Mouse (Mus musculus) liver, embryonic 12.5 days (tissue): ENCODE measurements at regions not wholly inside any gene's neighbourhood (a gene's known extent, or its start where the extent isn't known, plus 50 kb on each side); places are given as distances from the start of the nearest gene placed in this dataset.

Experiments
- ATAC-seq: fragments of 200-750 bp; cut with Nextera tagmentation; 2 replicates; pipeline ENCODE4 v1.8.0; 2017; ENCODE audit warnings: moderate number of reproducible peaks, mild to moderate bottlenecking, moderate library complexity
- H3K27ac ChIP-seq: fragments of 300-500 bp; sonication (generic); 2 replicates; pipeline ENCODE4 v1.5.1; 2016; ENCODE audit warnings: mild to moderate bottlenecking
- H3K27me3 ChIP-seq: fragments of 300-500 bp; sonication (generic); replicated peaks from 2 replicates; pipeline ENCODE4 v1.6.1; 2016; ENCODE audit warnings: mild to moderate bottlenecking, moderate library complexity
- H3K36me3 ChIP-seq: fragments of 300-500 bp; sonication (generic); 2 replicates; pipeline ENCODE4 v1.6.1; 2016; ENCODE audit warnings: mild to moderate bottlenecking, moderate library complexity
- H3K4me1 ChIP-seq: fragments of 300-500 bp; sonication (generic); 2 replicates; pipeline ENCODE4 v1.6.1; 2016
- H3K4me2 ChIP-seq: fragments of 300-500 bp; sonication (generic); 2 replicates; pipeline ENCODE4 v1.6.1; 2016; ENCODE audit warnings: mild to moderate bottlenecking, moderate library complexity
- H3K4me3 ChIP-seq: fragments of 300-500 bp; sonication (generic); 2 replicates; pipeline ENCODE4 v1.5.1; 2016; ENCODE audit warnings: mild to moderate bottlenecking, moderate library complexity
- H3K9ac ChIP-seq: fragments of 300-500 bp; sonication (generic); 2 replicates; pipeline ENCODE4 v1.6.1; 2016; ENCODE audit warnings: mild to moderate bottlenecking, moderate library complexity
- H3K9me3 ChIP-seq: fragments of 300-500 bp; sonication (generic); replicated peaks from 2 replicates; pipeline ENCODE4 v1.6.1; 2016; ENCODE audit warnings: mild to moderate bottlenecking, moderate library complexity
- WGBS: fragments of 180-500 bp; shearing (Covaris S2); methylation state at CpG from one replicate; pipeline ENCODE4 v1.1.7; 2016; ENCODE audit not compliant: insufficient replicate concordance; 5-methylcytosine and 5-hydroxymethylcytosine counted together

- Histone ChIP-seq H3K36me3 (no peaks in the 10 kb centered on the region), H3K27ac (no peak overlapping the region), H3K4me3 (no peak overlapping the region), H3K4me2 (no peak overlapping the region), H3K9ac (no peak overlapping the region), H3K9me3 (no peaks in the 10 kb centered on the region), H3K27me3 (no peaks in the 10 kb centered on the region), H3K4me1 (0 out of 2 replicates have a peak, but pooled peaks cover 13% of the 10 kb centered on the region)
- no peak for ATAC-seq
- WGBS = 72% methylated on average over 2 of the region's 2 CpGs
Measured at GRCm38 (mm10) chr17:47162459-47162858, 152.1 kb upstream of the Ubr2 start.

- Histone ChIP-seq H3K4me1 (peaks cover 11% of the 10 kb centered on the region), H3K27me3 (no peaks in the 10 kb centered on the region), H3K9me3 (no peaks in the 10 kb centered on the region), H3K4me2 (no peak overlapping the region), H3K27ac (no peak overlapping the region), H3K4me3 (no peak overlapping the region), H3K36me3 (no peaks in the 10 kb centered on the region), H3K9ac (no peak overlapping the region)
- no peak for ATAC-seq
- WGBS = 54% methylated on average over 11 of the region's 11 CpGs
Measured at GRCm38 (mm10) chr17:47156237-47156636, 145.9 kb upstream of the Ubr2 start.

- H3K36me3 ChIP-seq = no peaks in the 10 kb centered on the region
- 42% methylated on average over 19 of the region's 20 CpGs for WGBS
- no peak for ATAC-seq
- H3K27me3 ChIP-seq = no peaks in the 10 kb centered on the region
- H3K4me2 ChIP-seq = peak overlapping the region; percentile 38
- peak overlapping the region; percentile 21; the same call in 1 of the 2 replicates for H3K4me3 ChIP-seq
- H3K27ac ChIP-seq = no peak overlapping the region
- peaks cover 34% of the 10 kb centered on the region for H3K4me1 ChIP-seq
- H3K9me3 ChIP-seq = no peaks in the 10 kb centered on the region
- H3K9ac ChIP-seq = peak overlapping the region; percentile 10; the same call in 1 of the 2 replicates
Measured at GRCm38 (mm10) chr17:47151557-47152278, 141.4 kb upstream of the Ubr2 start.

GRCm38 (mm10) chr17:47151193-47151556 lies 140.8 kb upstream of the Ubr2 start:
- peak overlapping the region; percentile 38 for H3K4me2 ChIP-seq
- peaks cover 34% of the 10 kb centered on the region for H3K4me1 ChIP-seq
- H3K9ac ChIP-seq = no peak overlapping the region
- no peaks in the 10 kb centered on the region for H3K27me3 ChIP-seq
- H3K27ac ChIP-seq = peak overlapping the region; percentile 36; the same call in 1 of the 2 replicates
- H3K9me3 ChIP-seq = no peaks in the 10 kb centered on the region
- no peak for ATAC-seq
- H3K36me3 ChIP-seq = no peaks in the 10 kb centered on the region
- H3K4me3 ChIP-seq = no peak overlapping the region
- 58% methylated on average over 5 of the region's 5 CpGs for WGBS

GRCm38 (mm10) chr17:47150636-47151035 lies 140.3 kb upstream of the Ubr2 start:
- no peaks in the 10 kb centered on the region for H3K36me3 ChIP-seq
- H3K27ac ChIP-seq = no peak overlapping the region
- H3K4me2 ChIP-seq = peak overlapping the region; percentile 38; the same call in 1 of the 2 replicates
- H3K4me3 ChIP-seq = no peak overlapping the region
- no peaks in the 10 kb centered on the region for H3K27me3 ChIP-seq
- peaks cover 34% of the 10 kb centered on the region for H3K4me1 ChIP-seq
- H3K9me3 ChIP-seq = no peaks in the 10 kb centered on the region
- no peak for ATAC-seq
- WGBS = 55% methylated on average over 6 of the region's 6 CpGs
- no peak overlapping the region for H3K9ac ChIP-seq

GRCm38 (mm10) chr17:47149662-47150061 lies 139.3 kb upstream of the Ubr2 start:
- no peak overlapping the region for H3K9ac ChIP-seq
- H3K36me3 ChIP-seq = no peaks in the 10 kb centered on the region
- no peaks in the 10 kb centered on the region for H3K27me3 ChIP-seq
- H3K27ac ChIP-seq = no peak overlapping the region
- no peak overlapping the region for H3K4me3 ChIP-seq
- no peak overlapping the region for H3K4me2 ChIP-seq
- 80% methylated on average over 13 of the region's 13 CpGs for WGBS
- peaks cover 34% of the 10 kb centered on the region for H3K4me1 ChIP-seq
- ATAC-seq = no peak
- H3K9me3 ChIP-seq = no peaks in the 10 kb centered on the region

GRCm38 (mm10) chr17:47149158-47149557 lies 138.8 kb upstream of the Ubr2 start:
- Histone ChIP-seq H3K4me2 (no peak overlapping the region), H3K9me3 (no peaks in the 10 kb centered on the region), H3K4me3 (no peak overlapping the region), H3K4me1 (peaks cover 34% of the 10 kb centered on the region), H3K36me3 (no peaks in the 10 kb centered on the region), H3K9ac (no peak overlapping the region), H3K27ac (no peak overlapping the region), H3K27me3 (no peaks in the 10 kb centered on the region)
- no peak for ATAC-seq
- WGBS = 80% methylated on average over 9 of the region's 9 CpGs

- ATAC-seq = no peak
- H3K9ac ChIP-seq = no peak overlapping the region
- no peak overlapping the region for H3K4me2 ChIP-seq
- H3K36me3 ChIP-seq = no peaks in the 10 kb centered on the region
- no peak overlapping the region for H3K4me3 ChIP-seq
- H3K27me3 ChIP-seq = peaks cover 9% of the 10 kb centered on the region
- peaks cover 32% of the 10 kb centered on the region for H3K4me1 ChIP-seq
- no peaks in the 10 kb centered on the region for H3K9me3 ChIP-seq
- no peak overlapping the region for H3K27ac ChIP-seq
- WGBS = 81% methylated on average over 4 of the region's 4 CpGs
Measured at GRCm38 (mm10) chr17:47146640-47147039, 136.3 kb upstream of the Ubr2 start.

- H3K27me3 ChIP-seq = peaks cover 19% of the 10 kb centered on the region
- no peaks in the 10 kb centered on the region for H3K36me3 ChIP-seq
- no peak overlapping the region for H3K9ac ChIP-seq
- 87% methylated on average over 16 of the region's 16 CpGs for WGBS
- H3K4me2 ChIP-seq = no peak overlapping the region
- H3K9me3 ChIP-seq = no peaks in the 10 kb centered on the region
- no peak overlapping the region for H3K27ac ChIP-seq
- H3K4me3 ChIP-seq = no peak overlapping the region
- peaks cover 21% of the 10 kb centered on the region for H3K4me1 ChIP-seq
- no peak for ATAC-seq
Measured at GRCm38 (mm10) chr17:47145590-47145989, 135.2 kb upstream of the Ubr2 start.

- no peak overlapping the region for H3K4me3 ChIP-seq
- 65% methylated on average over 9 of the region's 9 CpGs for WGBS
- H3K4me2 ChIP-seq = no peak overlapping the region
- no peak overlapping the region for H3K27ac ChIP-seq
- H3K9ac ChIP-seq = no peak overlapping the region
- peaks cover 17% of the 10 kb centered on the region for H3K4me1 ChIP-seq
- peaks cover 25% of the 10 kb centered on the region for H3K27me3 ChIP-seq
- H3K36me3 ChIP-seq = no peaks in the 10 kb centered on the region
- no peak for ATAC-seq
- no peaks in the 10 kb centered on the region for H3K9me3 ChIP-seq
Measured at GRCm38 (mm10) chr17:47144996-47145395, 134.6 kb upstream of the Ubr2 start.

GRCm38 (mm10) chr17:47144460-47144859 lies 134.1 kb upstream of the Ubr2 start:
- no peak overlapping the region for H3K4me2 ChIP-seq
- H3K36me3 ChIP-seq = no peaks in the 10 kb centered on the region
- no peaks in the 10 kb centered on the region for H3K9me3 ChIP-seq
- ATAC-seq = no peak
- peaks cover 31% of the 10 kb centered on the region for H3K27me3 ChIP-seq
- H3K4me1 ChIP-seq = peaks cover 20% of the 10 kb centered on the region
- no peak overlapping the region for H3K9ac ChIP-seq
- WGBS = 64% methylated on average over 7 of the region's 7 CpGs
- no peak overlapping the region for H3K4me3 ChIP-seq
- no peak overlapping the region for H3K27ac ChIP-seq

GRCm38 (mm10) chr17:47143898-47144297 lies 133.5 kb upstream of the Ubr2 start:
- no peaks in the 10 kb centered on the region for H3K36me3 ChIP-seq
- H3K4me2 ChIP-seq = no peak overlapping the region
- 72% methylated on average over 7 of the region's 7 CpGs for WGBS
- no peak overlapping the region for H3K9ac ChIP-seq
- no peak overlapping the region for H3K27ac ChIP-seq
- H3K4me1 ChIP-seq = peaks cover 24% of the 10 kb centered on the region
- H3K27me3 ChIP-seq = peaks cover 36% of the 10 kb centered on the region
- H3K4me3 ChIP-seq = no peak overlapping the region
- no peak for ATAC-seq
- H3K9me3 ChIP-seq = no peaks in the 10 kb centered on the region

- Histone ChIP-seq H3K27ac (no peak overlapping the region), H3K4me3 (no peak overlapping the region), H3K9me3 (no peaks in the 10 kb centered on the region), H3K36me3 (no peaks in the 10 kb centered on the region), H3K9ac (no peak overlapping the region), H3K4me1 (peaks cover 28% of the 10 kb centered on the region), H3K27me3 (peaks cover 46% of the 10 kb centered on the region), H3K4me2 (0 out of 2 replicates have a peak overlapping the region, but pooled peaks have one; percentile 0)
- 33% methylated on average over 7 of the region's 7 CpGs for WGBS
- ATAC-seq = no peak
Measured at GRCm38 (mm10) chr17:47142885-47143284, 132.5 kb upstream of the Ubr2 start.
